Mouse (Mus musculus): Measurements from ENCODE around the gene Slc4a8. TPM values are rescaled to one million over a fixed set of nuclear protein-coding genes. Genes with fewer than 3 reads are reported as not detected.
A peak's percentile ranks its signal among the peaks of the same experiment; 100 is the strongest.

Slc4a8 gene
- polyA plus RNA-seq, 1 experiment, result 18.3 TPM

DNA sequence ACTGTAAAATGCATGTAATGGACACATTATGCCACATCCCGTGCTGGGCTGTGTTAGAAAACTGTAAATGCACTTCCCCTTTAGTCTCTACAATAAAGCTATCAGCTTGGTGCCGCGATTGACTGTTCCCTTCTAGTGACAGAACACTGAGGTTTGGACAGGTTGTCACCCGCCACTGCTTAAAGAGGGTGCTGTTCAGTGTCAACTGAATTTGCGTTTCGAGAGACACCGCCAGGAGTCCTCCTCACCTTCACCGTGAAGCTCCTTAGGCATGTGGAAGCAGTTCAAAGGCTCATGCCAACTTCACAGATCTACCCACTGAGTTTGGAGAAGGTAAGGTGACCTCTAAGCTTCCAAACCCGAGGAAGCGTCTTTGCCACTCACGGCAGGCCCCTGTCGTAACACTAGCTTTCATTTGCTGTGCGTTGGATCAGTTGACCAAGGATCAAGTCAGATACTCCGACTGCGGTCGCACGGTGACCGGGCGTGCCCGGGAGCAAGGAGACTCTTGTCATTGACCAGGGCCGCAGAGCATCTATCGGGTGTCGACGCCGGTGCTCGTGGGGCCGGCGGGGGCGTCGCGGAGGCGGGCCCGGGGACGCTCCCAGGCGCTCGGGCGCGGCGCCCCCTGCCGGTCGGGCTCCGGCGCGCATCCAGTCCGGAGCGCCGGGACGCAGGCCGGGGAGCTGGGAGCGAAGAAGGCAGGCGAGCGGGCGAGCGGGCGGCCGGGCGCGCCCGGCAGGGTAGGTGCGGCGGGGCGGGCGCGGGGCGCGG lies 108.6 kb downstream of the Slc4a8 start:
- Histone ChIP-seq H3K27me3 (ENCODE audit: control insufficient read depth, insufficient read depth, low read length) (no peaks in the 10 kb centered on the region; the same call in 1 of the 2 replicates), H3K27ac (ENCODE audit: control insufficient read depth, insufficient read depth, low read depth, low read length) (no peak overlapping the region), H3K4me3 (ENCODE audit: control insufficient read depth, low read depth, low read length) (peak overlapping the region; percentile 74), H3K4me1 (ENCODE audit: control insufficient read depth, insufficient read depth, low read length) (peaks cover 15% of the 10 kb centered on the region), H3K36me3 (ENCODE audit: control insufficient read depth, insufficient read depth, low read length) (no peaks in the 10 kb centered on the region)
- TF ChIP-seq CTCF (IDR thresholded peaks at IDR 0.05; ENCODE audit: control insufficient read depth, insufficient read depth, insufficient replicate concordance, low read depth, low read length) (no peak), POLR2A (IDR thresholded peaks at IDR 0.05; ENCODE audit: control insufficient read depth, low read depth, low read length) (no peak)

GRCm38 (mm10) chr15:100870775-100871106 lies 109.2 kb downstream of the Slc4a8 start:
- no peaks in the 10 kb centered on the region; the same call in 1 of the 2 replicates for H3K27me3 ChIP-seq (ENCODE audit: control insufficient read depth, insufficient read depth, low read length)
- no peaks in the 10 kb centered on the region for H3K36me3 ChIP-seq (ENCODE audit: control insufficient read depth, insufficient read depth, low read length)
- H3K27ac ChIP-seq (ENCODE audit: control insufficient read depth, insufficient read depth, low read depth, low read length), result no peak overlapping the region
- TF ChIP-seq CTCF (IDR thresholded peaks at IDR 0.05; ENCODE audit: control insufficient read depth, insufficient read depth, insufficient replicate concordance, low read depth, low read length) (no peak), POLR2A (IDR thresholded peaks at IDR 0.05; ENCODE audit: control insufficient read depth, low read depth, low read length) (no peak)
- peaks cover 15% of the 10 kb centered on the region for H3K4me1 ChIP-seq (ENCODE audit: control insufficient read depth, insufficient read depth, low read length)
- peak overlapping the region; percentile 70 for H3K4me3 ChIP-seq (ENCODE audit: control insufficient read depth, low read depth, low read length)

GRCm38 (mm10) chr15:100871107-100872011 lies 109.8 kb downstream of the Slc4a8 start:
- Histone ChIP-seq H3K27me3 (ENCODE audit: control insufficient read depth, insufficient read depth, low read length) (no peaks in the 10 kb centered on the region; the same call in 1 of the 2 replicates), H3K4me1 (ENCODE audit: control insufficient read depth, insufficient read depth, low read length) (peaks cover 15% of the 10 kb centered on the region), H3K27ac (ENCODE audit: control insufficient read depth, insufficient read depth, low read depth, low read length) (no peak overlapping the region), H3K4me3 (ENCODE audit: control insufficient read depth, low read depth, low read length) (peak overlapping the region; percentile 70), H3K36me3 (ENCODE audit: control insufficient read depth, insufficient read depth, low read length) (no peaks in the 10 kb centered on the region)
- TF ChIP-seq POLR2A (IDR thresholded peaks at IDR 0.05; ENCODE audit: control insufficient read depth, low read depth, low read length), result no peak
- TF ChIP-seq CTCF (IDR thresholded peaks at IDR 0.05; ENCODE audit: control insufficient read depth, insufficient read depth, insufficient replicate concordance, low read depth, low read length), result no peak

- H3K36me3 ChIP-seq (ENCODE audit: control insufficient read depth, insufficient read depth, low read length), result no peaks in the 10 kb centered on the region
- TF ChIP-seq POLR2A (IDR thresholded peaks at IDR 0.05; ENCODE audit: control insufficient read depth, low read depth, low read length) (no peak), CTCF (IDR thresholded peaks at IDR 0.05; ENCODE audit: control insufficient read depth, insufficient read depth, insufficient replicate concordance, low read depth, low read length) (no peak)
- no peaks in the 10 kb centered on the region; the same call in 1 of the 2 replicates for H3K27me3 ChIP-seq (ENCODE audit: control insufficient read depth, insufficient read depth, low read length)
- peaks cover 15% of the 10 kb centered on the region for H3K4me1 ChIP-seq (ENCODE audit: control insufficient read depth, insufficient read depth, low read length)
- no peak overlapping the region for H3K4me3 ChIP-seq (ENCODE audit: control insufficient read depth, low read depth, low read length)
- no peak overlapping the region for H3K27ac ChIP-seq (ENCODE audit: control insufficient read depth, insufficient read depth, low read depth, low read length)
Observed at GRCm38 (mm10) chr15:100873155-100873554, 111.6 kb downstream of the Slc4a8 start.

Other genes starting within 250 kb of the Slc4a8 start
- 10.4 and 11.3 TPM in 2 replicates for gene Tfcp2, start 209.7 kb upstream of the Slc4a8 start, polyA plus RNA-seq (2012; rRNA removed)
- gene Pou6f1, start 161.8 kb upstream of the Slc4a8 start, polyA plus RNA-seq (2012; rRNA removed), result 38.2 and 38.9 TPM in 2 replicates
- 242 and 282 TPM in 2 replicates for gene Dazap2, start 146.4 kb upstream of the Slc4a8 start, polyA plus RNA-seq (2012; rRNA removed)
- gene Smagp, start 124.8 kb upstream of the Slc4a8 start, polyA plus RNA-seq (2012; rRNA removed), result 3.6 and 4.9 TPM in 2 replicates
- 19.3 and 19.7 TPM in 2 replicates for gene Bin2, start 92.2 kb upstream of the Slc4a8 start, polyA plus RNA-seq (2012; rRNA removed)
- gene Cela1, start 73.8 kb upstream of the Slc4a8 start, polyA plus RNA-seq (2012; rRNA removed), result 1.3 and 1.6 TPM in 2 replicates
- 0.67 and 0.78 TPM in 2 replicates for gene Galnt6, start 32.4 kb upstream of the Slc4a8 start, polyA plus RNA-seq (2012; rRNA removed)
- 3.4 and 4.0 TPM in 2 replicates for gene Scn8a, start 108.1 kb downstream of the Slc4a8 start, polyA plus RNA-seq (2012; rRNA removed)